ENCODE assay signal across 8 mouse cellular contexts in genomic region chr4:150854839-150855246, GRCm38 (mm10). TPM values are rescaled to one million over a fixed set of nuclear protein-coding genes. Genes with fewer than 3 reads are reported as not detected.
DNase-seq lines count a peak whose midpoint lies in the region; ATAC-seq lines count a peak whose summit lies in the region.

No protein-coding gene starts in this region.

- H3K27me3 ChIP-seq in hindbrain, embryonic 13.5 days: 0 out of 2 replicates have a peak, but pooled peaks cover 3% of the 10 kb centered on the region

- peak overlapping the region; percentile 78 for H3K4me3 ChIP-seq in hindbrain, embryonic 13.5 days

- peak; percentile 96 for DNase-seq in NIH3T3 (ENCODE audit: low read depth)
- peak; percentile 94 for DNase-seq in cerebellum, adult 9-10 months
- DNase-seq in frontal cortex, postnatal 14 days (ENCODE audit: low spot score in 2 of 2): peak; percentile 91 to 95
- peak; percentile 96 to 97 for DNase-seq in layer of hippocampus, postnatal 14 days (ENCODE audit: low spot score in 2 of 2)
- peak; percentile 98 for DNase-seq in lung, postnatal 10 days
- peak; percentile 97 for DNase-seq in ovary, postnatal 36 days (ENCODE audit: low spot score)
- peak; percentile 98 for DNase-seq in thymus, postnatal 14 days

- peak; percentile 97 for ATAC-seq in hindbrain, embryonic 13.5 days (ENCODE audit: low FRiP score)

- H3K9ac ChIP-seq in hindbrain, embryonic 13.5 days: peak overlapping the region; percentile 90

- peak overlapping the region; percentile 59 for H3K4me2 ChIP-seq in hindbrain, embryonic 13.5 days

- peaks cover 25% of the 10 kb centered on the region for H3K4me1 ChIP-seq in hindbrain, embryonic 13.5 days (replicated peaks)

- no peaks in the 10 kb centered on the region for H3K9me3 ChIP-seq in hindbrain, embryonic 13.5 days

- no peaks in the 10 kb centered on the region for H3K36me3 ChIP-seq in hindbrain, embryonic 13.5 days

- under 1% methylated on average over 46 of the region's 59 CpGs for WGBS in hindbrain, embryonic 13.5 days

- H3K27ac ChIP-seq in hindbrain, embryonic 13.5 days: peak overlapping the region; percentile 98

RNA-seq across cellular contexts. Expression of gene Errfi1, which starts 1.1 kb away (rescaled TPM):
- 29.0 and 29.5 TPM in 2 replicates for polyA plus RNA-seq in hindbrain, embryonic 13.5 days (2015; fragmentation: Nextera tagmentation; extraction: Ambion mirVana)
- total RNA-seq in layer of hippocampus, postnatal 14 days (2021): 10 to 100 TPM; 37.1 to 38.4 TPM

RNA-seq across cellular contexts. Expression of gene Park7, which starts 59.4 kb away (rescaled TPM):
- 359 and 380 TPM in 2 replicates for polyA plus RNA-seq in hindbrain, embryonic 13.5 days (2015; fragmentation: Nextera tagmentation; extraction: Ambion mirVana)
- total RNA-seq in layer of hippocampus, postnatal 14 days (2021): 100 to 1,000 TPM; 240 to 248 TPM

RNA-seq across cellular contexts. Expression of gene Tnfrsf9, which starts 59.5 kb away (rescaled TPM):
- 0.22 and 0.38 TPM in 2 replicates for polyA plus RNA-seq in hindbrain, embryonic 13.5 days (2015; fragmentation: Nextera tagmentation; extraction: Ambion mirVana)
- total RNA-seq in layer of hippocampus, postnatal 14 days (2021): under 1 TPM; 0.37 to 0.52 TPM

Comparison
In these comparisons a context has a peak if more than half of its experiments do, and no peak if none do; other contexts are left out.
1. Peak in every context shown above with its lines: DNase-seq, ATAC-seq, H3K4me3 ChIP-seq and H3K27ac ChIP-seq.